Mouse (Mus musculus) adrenal gland (tissue): ENCODE data around the gene Helb.
"Not testable (repeated sequence)": the region's sequence is repeated elsewhere in the genome, so short reads cannot be mapped to it uniquely, and the experiment has no call there.

Experiments
- intact Hi-C: fragments of 180-260 bp; cut with DNase I; formaldehyde crosslinking; loops from one replicate; pipeline ENCODE4 v1.15.1; 2025
- long read RNA-seq, 2 experiments: library from polyadenylated mRNA; unstranded; transcript quantifications; one replicate each; pipeline ENCODE4 v2.0.0; 2020; ENCODE audit warnings: borderline replicate concordance in 1 of 2; ENCODE audit not compliant: insufficient replicate concordance in 1 of 2

The Helb gene
- long read RNA-seq, experiment 1, full-length matches to known transcripts: 1 of 2 reads
- long read RNA-seq, experiment 1, partial matches to known transcripts: 1 of 2 reads
- long read RNA-seq, experiment 1, other reads (novel, unspliced or antisense): 0 of 2 reads
- long read RNA-seq, experiment 2, full-length matches to known transcripts: 2 of 4 reads
- long read RNA-seq, experiment 2, partial matches to known transcripts: 2 of 4 reads
- long read RNA-seq, experiment 2, other reads (novel, unspliced or antisense): 0 of 4 reads

- intact Hi-C loops: no loop called here
Measured at GRCm38 (mm10) chr10:120112507-120113396, at the start of gene Helb. Helb (minus strand) TSS chr10:120112987.

GRCm38 (mm10) chr10:120160533-120160932, 47.7 kb upstream of the Helb start:
- intact Hi-C loops: no loop called here

GRCm38 (mm10) chr10:120153911-120154310, 41.1 kb upstream of the Helb start:
- intact Hi-C loops: no loop called here

- intact Hi-C loops: no loop called here
Measured at GRCm38 (mm10) chr10:120151672-120152071, 38.9 kb upstream of the Helb start.

- intact Hi-C loops: no loop called here
Measured at GRCm38 (mm10) chr10:120140916-120141516, 28.2 kb upstream of the Helb start.

- intact Hi-C loops: no loop called here
Measured at GRCm38 (mm10) chr10:120140193-120140592, 27.4 kb upstream of the Helb start.

GRCm38 (mm10) chr10:120136020-120136562, 23.3 kb upstream of the Helb start:
- intact Hi-C loops: no loop called here

- intact Hi-C loops: no loop called here
Measured at GRCm38 (mm10) chr10:120133697-120134096, 20.9 kb upstream of the Helb start.

- intact Hi-C loops: no loop called here
Measured at GRCm38 (mm10) chr10:120130621-120131020, 17.8 kb upstream of the Helb start.

GRCm38 (mm10) chr10:120128601-120129277, 16.0 kb upstream of the Helb start:
- intact Hi-C loops: loop anchor here (5.0 kb wide), 2 partner anchors 326 to 481 kb away; no protein-coding TSS in a partner anchor

- intact Hi-C loops: loop anchor here (2.0 to 5.0 kb wide), 3 partner anchors 61 to 478 kb away; no protein-coding TSS in a partner anchor
Measured at GRCm38 (mm10) chr10:120125465-120125857, 12.7 kb upstream of the Helb start.

GRCm38 (mm10) chr10:120124801-120125464, 12.1 kb upstream of the Helb start:
- intact Hi-C loops: loop anchor here (2.0 to 5.0 kb wide), 3 partner anchors 60 to 478 kb away; no protein-coding TSS in a partner anchor

GRCm38 (mm10) chr10:120123721-120124120, 10.9 kb upstream of the Helb start:
- intact Hi-C loops: loop anchor here (2.0 kb wide), 1 partner anchor 59 kb away; no protein-coding TSS in a partner anchor

GRCm38 (mm10) chr10:120115249-120115648, 2.5 kb upstream of the Helb start:
- intact Hi-C loops: no loop called here

GRCm38 (mm10) chr10:120114493-120114892, 1.7 kb upstream of the Helb start:
- intact Hi-C loops: no loop called here

- intact Hi-C loops: no loop called here
Measured at GRCm38 (mm10) chr10:120113980-120114379, 1.2 kb upstream of the Helb start.

GRCm38 (mm10) chr10:120113482-120113881, 695 bp upstream of the Helb start:
- intact Hi-C loops: not testable (repeated sequence)

GRCm38 (mm10) chr10:120111691-120112319, 982 bp downstream of the Helb start:
- intact Hi-C loops: no loop called here

- intact Hi-C loops: no loop called here
Measured at GRCm38 (mm10) chr10:120100806-120101205, 12.0 kb downstream of the Helb start.

- intact Hi-C loops: no loop called here
Measured at GRCm38 (mm10) chr10:120097564-120097963, 15.2 kb downstream of the Helb start.
